Mouse (Mus musculus) heart, embryonic 16.5 days (tissue): ENCODE results near the gene Gripap1. TPM values are rescaled to one million over a fixed set of nuclear protein-coding genes. Genes with fewer than 3 reads are reported as not detected.

Source experiments
- ATAC-seq: fragments of 200-750 bp; cut with Nextera tagmentation; replicated peaks from 2 replicates; pipeline ENCODE4 v1.8.0; 2017; ENCODE audit warnings: moderate number of reproducible peaks; ENCODE audit not compliant: insufficient read depth, low FRiP score; ENCODE audit errors: extremely low read depth
- H3K27ac ChIP-seq: fragments of 300-500 bp; sonication (generic); 2 replicates; pipeline ENCODE4 v1.5.1; 2014; ENCODE audit warnings: mild to moderate bottlenecking, low read length, control low read depth, moderate library complexity
- H3K27me3 ChIP-seq: fragments of 300-500 bp; sonication (generic); 2 replicates; pipeline ENCODE4 v1.6.1; 2014; ENCODE audit warnings: low read length, mixed read lengths; ENCODE audit not compliant: control insufficient read depth, insufficient read depth
- H3K36me3 ChIP-seq: fragments of 300-500 bp; sonication (generic); 2 replicates; pipeline ENCODE4 v1.6.1; 2014; ENCODE audit not compliant: control insufficient read depth, insufficient read depth
- H3K4me1 ChIP-seq: fragments of 300-500 bp; sonication (generic); 2 replicates; pipeline ENCODE4 v1.6.1; 2014; ENCODE audit warnings: low read length, mixed read lengths; ENCODE audit not compliant: control insufficient read depth, insufficient read depth
- H3K4me2 ChIP-seq: fragments of 300-500 bp; sonication (generic); 2 replicates; pipeline ENCODE4 v1.6.1; 2014; ENCODE audit warnings: low read depth, mild to moderate bottlenecking, control low read depth, low read length
- H3K4me3 ChIP-seq: fragments of 300-500 bp; sonication (generic); 2 replicates; pipeline ENCODE4 v1.5.1; 2014; ENCODE audit warnings: mild to moderate bottlenecking, control low read depth, low read length
- H3K9ac ChIP-seq: fragments of 300-500 bp; sonication (generic); 2 replicates; pipeline ENCODE4 v1.6.1; 2014; ENCODE audit warnings: low read length, control low read depth
- H3K9me3 ChIP-seq: fragments of 300-500 bp; sonication (generic); replicated peaks from 2 replicates; pipeline ENCODE4 v1.6.1; 2016; ENCODE audit warnings: low read length; ENCODE audit not compliant: control insufficient read depth
- WGBS: fragments of 180-500 bp; shearing (Covaris S2); extraction: QIAGEN DNeasy Blood & Tissue Kit; methylation state at CpG from one replicate; pipeline ENCODE4 v1.1.7; 2014; 5-methylcytosine and 5-hydroxymethylcytosine counted together
- polyA plus RNA-seq: library from polyadenylated mRNA; unstranded; fragments of >200 nt; fragmentation: Nextera tagmentation; extraction: Ambion mirVana; gene quantifications from 2 replicates; pipeline ENCODE4 v1.2.1, GENCODE M21; 2015

Gene Gripap1
- polyA plus RNA-seq, 1 experiment from 2014 or later: 29.8 TPM

GRCm38 (mm10) chrX:7762137-7762920 is 27.2 kb upstream of the Gripap1 start, which contains the start of gene Tfe3:
Gene Tfe3 (plus strand): TSS chrX:7762560.
- H3K27me3 ChIP-seq: no peaks in the 10 kb centered on the region
- H3K9ac ChIP-seq: peak within 1 kb of the TSS; percentile 75
- no peaks in the 10 kb centered on the region for H3K9me3 ChIP-seq
- H3K4me1 ChIP-seq: peaks cover 11% of the 10 kb centered on the region
- peaks cover 3% of the 10 kb centered on the region; the same call in 1 of the 2 replicates for H3K36me3 ChIP-seq
- ATAC-seq: peak; percentile 95
- H3K4me2 ChIP-seq: peak within 1 kb of the TSS; percentile 58
- peak within 1 kb of the TSS; percentile 82 for H3K27ac ChIP-seq
- peak within 1 kb of the TSS; percentile 66 for H3K4me3 ChIP-seq
- WGBS: 15% methylated on average over 38 of the region's 38 CpGs

- peak overlapping the region; percentile 58 for H3K4me2 ChIP-seq
- H3K4me1 ChIP-seq: peaks cover 11% of the 10 kb centered on the region
- H3K9ac ChIP-seq: peak overlapping the region; percentile 75
- WGBS: 11% methylated on average over 21 of the region's 21 CpGs
- H3K4me3 ChIP-seq: peak overlapping the region; percentile 66
- peaks cover 3% of the 10 kb centered on the region; the same call in 1 of the 2 replicates for H3K36me3 ChIP-seq
- ATAC-seq: peak; percentile 15; the same call in 1 of the 2 replicates
- H3K27ac ChIP-seq: peak overlapping the region; percentile 82
- no peaks in the 10 kb centered on the region for H3K27me3 ChIP-seq
- no peaks in the 10 kb centered on the region for H3K9me3 ChIP-seq
Measured at GRCm38 (mm10) chrX:7762921-7763197, 26.7 kb upstream of the Gripap1 start.

GRCm38 (mm10) chrX:7763631-7764393 is 25.8 kb upstream of the Gripap1 start:
- Histone ChIP-seq H3K27ac (peak overlapping the region; percentile 82), H3K27me3 (no peaks in the 10 kb centered on the region), H3K36me3 (peaks cover 3% of the 10 kb centered on the region; the same call in 1 of the 2 replicates), H3K4me3 (peak overlapping the region; percentile 66), H3K4me1 (peaks cover 11% of the 10 kb centered on the region), H3K4me2 (peak overlapping the region; percentile 58), H3K9me3 (no peaks in the 10 kb centered on the region), H3K9ac (peak overlapping the region; percentile 75)
- 10% methylated on average over 22 of the region's 22 CpGs for WGBS
- no peak for ATAC-seq

GRCm38 (mm10) chrX:7764657-7765280 is 24.8 kb upstream of the Gripap1 start:
- Histone ChIP-seq H3K4me1 (peaks cover 11% of the 10 kb centered on the region), H3K4me2 (peak overlapping the region; percentile 58), H3K9ac (peak overlapping the region; percentile 75), H3K4me3 (peak overlapping the region; percentile 66), H3K9me3 (no peaks in the 10 kb centered on the region), H3K27ac (peak overlapping the region; percentile 46; the same call in 1 of the 2 replicates), H3K27me3 (no peaks in the 10 kb centered on the region), H3K36me3 (peaks cover 3% of the 10 kb centered on the region; the same call in 1 of the 2 replicates)
- no peak for ATAC-seq
- 22% methylated on average over 9 of the region's 9 CpGs for WGBS

- peak overlapping the region; percentile 66 for H3K4me3 ChIP-seq
Measured at GRCm38 (mm10) chrX:7765281-7765670, 24.3 kb upstream of the Gripap1 start.

GRCm38 (mm10) chrX:7765764-7766163 is 23.8 kb upstream of the Gripap1 start:
- Histone ChIP-seq H3K9me3 (no peaks in the 10 kb centered on the region), H3K4me2 (peak overlapping the region; percentile 58), H3K27me3 (no peaks in the 10 kb centered on the region), H3K4me1 (peaks cover 11% of the 10 kb centered on the region), H3K4me3 (peak overlapping the region; percentile 66), H3K36me3 (peaks cover 5% of the 10 kb centered on the region; the same call in 1 of the 2 replicates), H3K9ac (no peak overlapping the region), H3K27ac (peak overlapping the region; percentile 4)
- no peak for ATAC-seq
- 15% methylated on average over 11 of the region's 11 CpGs for WGBS

More at GRCm38 (mm10) chrX:7765281-7765670, 24.3 kb upstream of the Gripap1 start:
- Histone ChIP-seq H3K27ac (peak overlapping the region; percentile 4), H3K36me3 (peaks cover 5% of the 10 kb centered on the region; the same call in 1 of the 2 replicates), H3K4me1 (peaks cover 11% of the 10 kb centered on the region), H3K9me3 (no peaks in the 10 kb centered on the region), H3K4me2 (peak overlapping the region; percentile 58), H3K9ac (peak overlapping the region; percentile 41; the same call in 1 of the 2 replicates), H3K27me3 (no peaks in the 10 kb centered on the region)
- ATAC-seq: no peak
- 25% methylated on average over 13 of the region's 13 CpGs for WGBS

GRCm38 (mm10) chrX:7769302-7770017 is 20.1 kb upstream of the Gripap1 start:
- Histone ChIP-seq H3K4me1 (peaks cover 7% of the 10 kb centered on the region), H3K9me3 (no peaks in the 10 kb centered on the region), H3K36me3 (peaks cover 17% of the 10 kb centered on the region; the same call in 1 of the 2 replicates), H3K4me3 (no peak overlapping the region), H3K4me2 (no peak overlapping the region), H3K27me3 (no peaks in the 10 kb centered on the region), H3K9ac (no peak overlapping the region), H3K27ac (no peak overlapping the region)
- WGBS: 78% methylated on average over 7 of the region's 7 CpGs
- ATAC-seq: no peak

- Histone ChIP-seq H3K4me3 (no peak overlapping the region), H3K27me3 (no peaks in the 10 kb centered on the region), H3K27ac (no peak overlapping the region), H3K9me3 (no peaks in the 10 kb centered on the region), H3K36me3 (peaks cover 13% of the 10 kb centered on the region; the same call in 1 of the 2 replicates), H3K4me1 (no peaks in the 10 kb centered on the region), H3K9ac (no peak overlapping the region), H3K4me2 (no peak overlapping the region)
- WGBS: 48% methylated on average over 2 of the region's 2 CpGs
- no peak for ATAC-seq
Measured at GRCm38 (mm10) chrX:7772766-7773165, 16.8 kb upstream of the Gripap1 start.
